Mouse (Mus musculus) mature B cell (primary cell): ENCODE data around the gene Sdsl.

ENCODE experiments used
- in situ Hi-C: fragments of 300-500 bp; cut with MboI; formaldehyde crosslinking; loops from 2 replicates; pipeline ENCODE4 v1.14.3; 2019

Gene Sdsl

DNA sequence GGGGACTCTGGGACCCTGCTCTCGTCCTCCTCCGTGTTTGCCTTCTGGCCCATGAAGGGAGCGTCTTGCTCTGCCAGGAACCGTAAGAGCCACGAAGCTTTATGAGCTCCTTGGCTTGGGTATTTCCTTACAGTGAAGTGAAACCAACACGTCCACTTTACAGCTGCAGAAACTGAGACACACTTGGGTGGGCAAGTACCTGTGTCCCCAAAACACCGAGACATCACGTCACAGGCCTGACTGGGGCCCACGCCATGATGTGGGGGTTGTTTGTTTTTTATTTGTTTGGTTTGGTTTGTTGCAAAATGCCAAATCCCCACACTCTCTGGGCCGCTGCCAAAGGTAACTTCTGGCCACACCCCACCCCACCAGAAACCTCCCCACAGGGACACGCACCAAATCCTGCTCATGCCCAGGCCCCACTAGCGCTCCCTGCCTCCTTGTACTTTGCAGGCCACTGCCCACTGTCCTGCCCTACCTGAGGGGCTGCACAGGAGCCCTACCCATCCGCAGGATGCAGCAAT lies 23.2 kb upstream of the Sdsl start:
- in situ Hi-C loops, result no loop called here

DNA sequence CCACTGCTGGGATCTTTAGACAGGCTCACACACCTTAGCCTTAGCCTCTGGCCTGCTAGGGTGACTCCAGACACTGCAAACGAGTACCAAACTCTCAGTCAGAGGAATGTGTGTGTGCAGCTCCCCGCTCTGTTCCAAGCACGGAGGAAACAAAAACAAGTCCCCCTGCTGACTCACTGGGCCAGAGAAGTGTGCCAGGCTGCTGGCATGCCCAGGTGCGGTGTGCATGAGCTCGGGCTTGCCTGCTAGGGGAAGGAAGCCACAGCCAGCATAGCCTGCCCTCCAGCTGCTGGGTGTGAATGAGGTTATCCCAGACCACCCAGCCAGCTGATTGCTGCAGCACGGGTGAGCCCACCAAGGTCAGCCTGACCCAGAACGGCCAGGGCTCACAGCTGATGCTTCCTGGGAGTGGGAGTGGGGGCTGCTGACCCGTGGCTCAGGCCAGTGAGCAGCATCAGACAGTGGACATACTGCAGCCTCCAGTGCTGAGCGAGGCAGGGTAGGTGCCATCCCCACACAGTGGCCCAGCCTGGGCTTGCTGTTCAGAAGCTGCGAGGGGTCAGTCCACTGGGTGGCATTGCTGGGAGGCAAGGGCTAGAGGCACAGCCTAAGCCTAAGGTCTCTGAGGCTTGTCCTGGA lies 22.6 kb upstream of the Sdsl start:
- in situ Hi-C loops, result no loop called here

DNA sequence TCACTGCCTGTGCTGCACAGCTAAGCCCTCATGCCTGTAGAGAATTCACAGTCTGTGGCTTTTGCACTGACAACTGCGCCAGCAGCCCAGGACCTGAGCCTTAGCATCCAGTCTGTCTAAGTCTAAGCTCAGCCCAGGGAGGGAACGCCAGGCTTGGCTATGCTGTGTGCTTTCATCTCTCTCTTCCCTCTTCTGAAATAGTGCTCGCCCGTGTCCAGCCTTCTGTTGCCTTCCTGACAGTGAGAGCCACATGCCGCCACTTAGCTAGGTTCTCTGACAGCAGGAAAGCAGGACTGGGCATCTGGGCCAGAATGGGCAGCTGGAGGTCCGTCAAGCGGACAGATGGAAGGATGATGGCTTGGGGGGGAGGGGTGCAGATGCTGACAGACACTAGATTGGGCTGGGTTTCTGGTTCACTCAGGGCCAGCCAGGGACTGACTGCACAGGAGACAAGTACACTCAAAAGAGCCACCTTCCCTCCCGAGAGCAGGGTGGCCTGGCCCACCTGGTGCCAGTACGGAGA lies 21.3 kb upstream of the Sdsl start:
- in situ Hi-C loops, result no loop called here

DNA sequence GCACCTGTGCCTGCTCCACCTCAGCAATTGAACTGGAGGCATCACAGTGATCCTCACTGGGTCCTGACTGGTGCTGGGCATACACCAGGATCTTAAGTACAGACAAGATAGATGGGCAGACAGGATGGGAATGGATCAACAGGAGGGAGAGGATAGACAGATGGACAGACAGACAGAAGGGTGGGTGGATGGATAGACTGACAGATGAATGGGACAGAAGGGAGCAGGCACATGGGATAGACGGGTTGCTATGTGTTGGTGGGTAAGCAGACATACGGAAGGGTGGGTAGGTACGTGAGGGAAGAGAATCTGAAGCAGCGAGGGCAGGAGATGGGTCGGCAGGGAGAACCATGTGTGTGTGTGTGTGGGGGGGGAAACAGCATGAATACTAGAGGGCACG lies 20.8 kb upstream of the Sdsl start:
- in situ Hi-C loops, result no loop called here

DNA sequence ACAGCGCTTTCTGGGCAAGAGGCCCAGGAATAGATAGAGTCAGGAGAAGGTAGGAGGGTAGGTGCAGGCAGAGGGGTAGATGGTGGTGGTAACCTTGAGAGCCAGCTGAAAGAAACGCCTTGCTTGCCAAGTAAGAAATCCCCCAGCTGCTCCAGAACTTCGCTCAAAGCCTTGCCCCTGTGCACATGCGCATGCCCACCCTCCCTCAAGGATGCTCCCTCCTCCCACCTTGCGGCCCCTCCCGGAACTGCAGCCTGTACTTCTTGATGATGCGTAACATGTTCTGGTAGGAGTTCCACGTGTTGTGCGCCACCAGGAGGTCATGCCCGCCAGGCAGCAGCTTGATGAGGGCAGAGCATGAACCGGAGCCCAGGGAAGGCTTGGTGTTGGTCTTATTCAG lies 19.8 kb upstream of the Sdsl start:
- in situ Hi-C loops, result no loop called here

DNA sequence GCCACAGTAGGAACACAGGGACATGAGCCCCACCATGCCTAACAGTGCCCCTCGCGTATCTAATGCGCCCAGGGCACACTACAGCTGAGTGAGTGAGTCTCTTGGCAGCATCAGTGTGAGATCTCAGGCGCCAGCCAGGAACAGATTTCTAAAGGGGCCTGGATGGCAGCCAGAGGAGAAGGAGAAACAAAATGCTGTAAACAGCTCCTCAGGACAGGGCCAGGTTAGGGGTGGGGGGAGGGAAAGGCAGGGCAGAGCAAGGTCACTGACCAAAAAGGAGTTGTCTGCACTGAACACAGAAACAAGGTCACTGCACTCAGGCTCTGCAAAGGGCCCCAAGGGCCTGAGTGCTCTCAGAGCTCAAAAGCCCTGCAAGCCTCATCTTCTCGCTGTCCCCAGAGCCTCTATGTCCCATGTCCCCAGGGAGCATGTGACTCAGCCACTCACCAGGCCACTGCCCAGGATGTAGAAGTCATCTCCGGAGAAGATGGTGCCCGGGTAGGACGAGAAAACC lies 18.1 kb upstream of the Sdsl start:
- in situ Hi-C loops, result no loop called here

DNA sequence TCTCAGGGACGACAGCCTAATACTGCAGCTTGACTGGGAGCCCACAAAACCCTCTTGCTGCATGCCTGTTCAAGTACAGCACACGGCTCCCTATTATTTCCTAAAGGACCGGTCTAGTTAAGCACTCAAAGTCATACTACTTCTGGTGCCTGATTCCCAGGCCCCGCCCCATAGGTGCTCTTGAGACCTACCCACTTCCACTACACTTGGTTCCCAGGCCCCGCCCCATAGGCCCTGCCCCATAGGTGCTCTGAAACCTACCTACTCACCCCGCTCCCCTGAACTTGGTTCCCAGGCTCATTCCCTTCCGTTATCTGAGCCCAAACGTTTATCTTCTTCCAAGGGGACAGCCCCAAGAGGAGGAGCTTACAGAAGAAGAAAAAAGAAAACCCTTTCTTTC lies 15.2 kb upstream of the Sdsl start:
- in situ Hi-C loops, result no loop called here

DNA sequence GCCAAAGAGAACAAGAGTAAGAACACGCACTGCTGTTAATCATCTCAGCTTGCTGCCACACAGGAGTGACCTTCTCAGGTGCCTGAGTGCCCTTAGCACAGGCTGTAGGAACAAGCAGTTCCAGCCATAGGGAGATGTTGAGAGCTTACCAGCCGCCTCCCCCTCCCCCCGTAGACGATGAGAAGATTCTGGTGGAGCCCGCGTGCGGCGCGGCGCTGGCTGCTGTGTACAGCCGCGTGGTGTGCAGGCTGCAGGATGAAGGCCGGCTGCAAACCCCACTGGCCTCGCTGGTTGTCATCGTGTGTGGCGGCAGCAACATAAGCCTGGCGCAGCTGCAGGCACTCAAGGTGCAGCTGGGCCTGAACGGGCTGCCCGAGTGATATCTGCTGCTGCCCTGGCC lies 10.8 kb upstream of the Sdsl start:
- in situ Hi-C loops, result no loop called here

DNA sequence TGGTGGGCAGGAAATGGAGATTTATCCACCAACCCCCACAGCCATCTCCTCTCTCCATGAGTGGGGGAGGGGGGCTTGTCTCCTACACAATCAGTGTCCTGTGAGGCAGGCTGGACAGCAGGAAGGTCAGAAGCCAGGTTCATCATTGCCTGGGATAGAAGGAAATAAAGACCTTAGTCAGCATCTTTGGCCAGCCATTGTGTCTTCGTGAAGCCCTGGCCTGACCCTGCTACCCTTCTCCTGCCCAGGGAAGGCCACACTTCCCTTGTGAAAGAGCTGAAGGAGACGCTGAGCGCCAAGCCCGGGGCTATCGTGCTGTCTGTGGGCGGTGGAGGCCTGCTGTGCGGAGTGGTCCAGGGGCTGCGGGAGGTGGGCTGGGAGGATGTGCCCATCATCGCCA lies 8.6 kb upstream of the Sdsl start:
- in situ Hi-C loops, result no loop called here

DNA sequence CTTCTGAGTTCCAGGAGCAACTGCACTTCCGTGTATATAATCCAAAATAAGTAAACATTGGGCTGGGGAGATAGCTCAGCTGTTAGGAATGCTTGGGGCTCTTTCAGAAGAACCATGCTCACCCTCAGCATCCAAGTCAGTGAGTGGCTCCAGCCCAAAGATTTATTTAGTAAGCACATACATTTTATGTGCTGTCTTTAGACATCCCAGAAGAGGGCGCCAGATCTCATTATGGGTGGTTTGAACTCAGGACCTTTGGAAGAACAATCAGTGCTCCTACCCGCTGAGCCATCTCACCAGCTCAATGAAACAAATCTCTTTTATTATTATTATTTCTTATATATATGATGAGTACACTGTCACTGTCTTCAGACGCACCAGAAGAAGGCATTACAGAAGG lies 6.9 kb upstream of the Sdsl start:
- in situ Hi-C loops, result no loop called here

DNA sequence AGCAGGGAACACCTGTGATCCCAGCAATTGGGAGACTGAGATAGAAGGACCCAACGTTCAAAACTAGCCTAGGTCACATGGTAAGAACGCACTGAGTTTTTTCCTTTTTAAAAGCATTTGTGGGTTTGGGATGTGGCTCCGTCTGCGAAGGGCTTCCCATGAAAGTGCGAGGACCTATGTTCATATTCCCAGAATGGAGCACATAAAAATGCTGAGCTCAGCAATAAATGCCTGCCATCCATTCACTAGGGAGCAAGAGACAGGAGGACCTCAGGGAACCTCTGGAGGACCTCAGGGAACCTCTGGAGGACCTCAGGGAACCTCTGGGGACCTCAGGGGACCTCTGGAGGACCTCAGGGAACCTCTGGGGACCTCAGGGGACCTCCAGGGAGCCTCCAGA lies 5.4 kb upstream of the Sdsl start:
- in situ Hi-C loops, result no loop called here

DNA sequence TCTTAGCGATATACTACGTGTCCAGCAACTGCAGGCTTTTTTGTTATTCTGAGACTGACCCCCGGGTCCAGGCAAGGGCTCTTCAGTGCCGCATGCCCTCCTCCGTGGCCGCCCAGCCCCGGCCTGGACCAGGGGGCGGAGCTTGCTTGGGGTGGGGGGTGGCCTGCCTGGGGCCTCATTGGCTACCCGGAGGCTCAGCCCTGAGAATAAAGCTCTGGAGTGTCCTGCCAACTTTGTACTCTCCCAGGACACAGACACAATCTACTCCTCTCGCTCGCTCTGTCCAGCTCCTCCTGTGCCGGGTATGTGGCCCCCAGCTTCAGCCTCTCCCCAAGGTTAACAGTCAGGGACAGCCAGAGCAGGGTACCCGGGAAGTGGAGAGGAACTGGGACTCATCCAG lies 3.7 kb upstream of the Sdsl start, which contains the start of gene Sds:
Gene Sds (plus strand): TSS at position 231 of the 400 bp plus-strand sequence.
- in situ Hi-C loops, result no loop called here

DNA sequence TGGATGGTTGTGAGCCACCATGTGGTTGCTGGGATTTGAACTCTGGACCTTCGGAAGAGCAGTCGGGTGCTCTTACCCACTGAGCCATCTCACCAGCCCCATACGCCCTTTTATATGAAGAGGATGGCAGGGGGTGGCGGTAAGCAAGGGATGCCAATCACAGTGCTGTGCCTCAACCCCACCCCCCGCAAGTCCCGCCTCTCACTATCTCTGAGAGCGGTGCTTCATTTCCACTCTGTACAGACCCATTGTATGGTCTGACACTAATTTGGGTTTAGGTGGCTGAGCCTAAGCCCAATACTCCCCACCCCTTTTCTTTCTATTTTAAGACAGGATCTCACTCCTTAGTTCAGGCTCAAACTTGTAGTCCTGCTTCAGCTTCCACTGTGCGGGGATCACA lies 3.3 kb upstream of the Sdsl start:
- in situ Hi-C loops, result no loop called here

DNA sequence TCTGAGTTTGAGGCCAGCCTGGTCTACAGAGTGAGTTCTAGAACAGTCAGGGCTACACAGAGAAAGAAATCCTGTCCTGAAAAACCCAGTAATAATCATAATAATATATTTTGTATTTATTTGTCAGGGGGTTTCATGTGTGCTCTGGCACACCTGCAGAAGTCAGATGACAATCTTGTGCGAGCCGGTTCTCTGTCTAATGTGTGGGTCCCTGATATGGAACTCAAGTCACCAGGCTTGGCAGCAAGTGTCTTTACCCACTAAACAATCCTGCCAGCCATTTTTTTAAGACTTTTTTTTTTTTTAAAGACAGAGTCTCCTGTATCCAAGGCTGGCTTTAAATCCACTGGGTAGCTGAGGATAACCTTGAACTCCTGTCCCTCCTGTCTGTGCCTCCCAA lies 751 bp upstream of the Sdsl start:
- in situ Hi-C loops, result no loop called here

DNA sequence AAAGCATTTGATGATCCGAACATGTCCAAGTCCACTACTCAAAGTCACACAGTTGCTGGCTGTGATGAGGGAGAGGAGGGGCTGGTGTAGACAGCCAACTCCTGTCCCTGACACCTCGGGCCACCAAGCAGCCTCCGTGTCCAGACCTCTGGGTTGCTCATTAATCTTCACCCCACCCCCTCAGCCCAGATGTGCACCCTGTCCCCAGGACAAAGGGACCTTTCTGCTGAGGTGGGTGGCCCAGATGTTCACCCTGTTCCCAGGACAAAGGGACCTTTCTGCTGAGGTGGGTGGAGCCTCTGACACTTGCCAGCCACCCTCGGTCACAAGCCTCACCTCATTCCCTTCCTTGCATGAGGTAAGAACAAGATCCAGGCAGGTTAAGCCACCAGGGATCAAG lies 1.1 kb downstream of the Sdsl start:
- in situ Hi-C loops, result no loop called here

DNA sequence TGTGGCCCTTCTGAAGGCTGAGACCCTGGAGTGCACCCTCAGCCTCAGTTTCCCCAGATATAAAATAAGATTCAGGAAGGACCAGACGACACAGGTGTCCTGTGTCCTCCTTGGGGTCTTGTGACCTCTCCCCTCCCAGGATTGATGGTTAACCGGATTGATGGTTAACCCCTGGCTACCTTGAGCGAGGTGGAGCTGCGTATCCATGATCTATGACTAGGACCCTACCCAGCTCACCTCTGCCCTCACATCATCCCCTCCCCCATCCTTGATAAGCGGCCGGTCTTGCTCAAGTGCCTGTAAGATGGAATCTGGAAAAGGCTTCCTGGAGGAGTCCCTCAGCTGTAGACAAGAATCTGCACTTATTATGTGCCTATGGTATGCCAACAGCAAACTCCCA lies 3.8 kb downstream of the Sdsl start:
- in situ Hi-C loops, result no loop called here

DNA sequence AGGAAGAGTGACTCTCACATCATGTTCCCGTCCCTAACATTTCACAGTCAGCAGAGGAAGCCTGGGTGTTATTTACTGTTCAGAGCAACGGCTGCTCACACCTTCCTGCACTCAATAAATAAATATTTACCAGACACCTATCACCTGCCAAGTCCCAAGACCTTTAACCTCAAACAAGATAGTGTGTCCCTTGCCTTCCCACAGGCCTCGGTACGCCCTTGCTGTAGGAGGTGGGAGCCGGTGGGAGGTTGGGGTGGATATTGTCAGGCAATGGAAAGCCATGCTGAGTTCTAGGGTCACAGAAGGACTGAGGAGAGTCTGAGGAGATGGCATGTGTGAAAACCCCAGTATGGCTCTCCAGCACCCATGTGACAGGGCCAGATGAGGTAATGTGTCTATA lies 4.3 kb downstream of the Sdsl start:
- in situ Hi-C loops, result no loop called here

DNA sequence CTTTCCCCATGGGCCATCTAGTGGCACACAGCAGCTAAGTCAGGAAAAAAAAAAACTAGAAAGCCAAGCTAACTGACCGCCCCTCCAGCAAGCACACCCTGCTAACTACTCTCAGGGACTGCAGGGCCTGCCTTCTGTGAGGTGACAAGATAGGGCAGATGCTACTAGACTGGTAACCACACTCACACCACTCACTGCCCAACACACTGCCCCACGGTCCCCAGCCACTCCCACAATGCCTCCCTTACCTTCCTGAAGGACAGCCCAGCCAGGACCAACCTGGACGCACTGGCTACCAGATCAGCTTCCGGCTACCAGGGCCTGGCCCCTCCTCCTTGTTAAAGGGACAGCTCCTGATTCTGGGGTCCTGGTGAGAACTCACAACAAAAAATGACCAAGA lies 5.6 kb downstream of the Sdsl start:
- in situ Hi-C loops, result no loop called here

DNA sequence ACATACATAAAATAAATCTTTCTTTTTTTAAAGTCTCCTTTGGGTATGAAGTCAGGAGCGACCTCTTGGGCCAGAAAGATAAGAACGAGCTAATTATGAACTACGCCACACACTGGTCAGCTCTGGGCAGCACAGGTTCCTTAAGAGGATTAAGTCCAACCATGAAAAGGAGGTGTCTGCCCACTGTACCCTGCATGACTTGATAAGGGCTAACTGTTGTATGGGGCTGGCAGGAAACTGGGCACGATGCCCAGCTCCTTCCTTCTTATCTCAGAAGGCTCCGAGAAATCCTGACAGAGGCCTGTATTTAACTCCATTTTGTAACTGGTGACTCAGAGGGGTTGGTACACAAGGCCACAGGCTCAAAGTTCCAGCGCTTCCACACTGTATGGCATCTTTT lies 6.8 kb downstream of the Sdsl start:
- in situ Hi-C loops, result no loop called here

DNA sequence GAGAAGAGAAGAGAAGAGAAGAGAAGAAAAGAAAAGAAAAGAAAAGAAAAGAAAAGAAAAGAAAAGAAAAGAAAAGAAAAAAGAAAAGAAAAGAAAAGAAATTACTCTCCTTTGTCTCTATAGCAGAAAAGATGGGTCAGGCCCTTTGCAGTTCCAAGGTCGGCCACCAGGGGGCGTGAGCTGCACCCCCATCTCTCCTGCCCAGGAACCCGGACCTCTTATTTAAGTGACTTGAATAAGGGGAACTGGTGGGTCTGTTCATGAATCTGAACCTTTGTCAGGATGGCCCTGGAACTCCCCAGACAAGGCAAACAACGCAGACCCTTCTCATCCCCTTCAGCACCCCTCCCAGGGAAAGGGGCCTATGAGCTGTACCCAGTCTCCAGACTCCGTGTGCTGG lies 7.5 kb downstream of the Sdsl start:
- in situ Hi-C loops, result no loop called here

DNA sequence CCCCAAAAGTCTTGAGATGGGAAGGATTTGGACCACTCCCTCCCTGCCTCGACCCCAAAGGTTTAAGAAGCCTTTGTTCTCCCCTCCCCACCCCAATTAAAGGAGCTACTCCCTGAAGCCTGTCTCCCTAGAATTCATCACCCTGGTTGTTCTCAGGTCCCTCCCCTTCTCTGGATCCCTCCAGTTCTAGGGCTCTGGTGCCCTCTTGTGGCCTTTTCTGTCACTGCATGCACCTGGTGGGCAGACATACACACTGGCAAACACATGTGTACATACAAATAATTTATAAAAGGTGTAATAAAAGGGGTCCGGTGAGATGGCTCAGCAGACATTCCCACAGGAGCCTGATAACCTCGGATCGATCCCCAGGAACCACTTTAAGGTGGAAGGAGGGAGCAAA lies 8.3 kb downstream of the Sdsl start:
- in situ Hi-C loops, result no loop called here

DNA sequence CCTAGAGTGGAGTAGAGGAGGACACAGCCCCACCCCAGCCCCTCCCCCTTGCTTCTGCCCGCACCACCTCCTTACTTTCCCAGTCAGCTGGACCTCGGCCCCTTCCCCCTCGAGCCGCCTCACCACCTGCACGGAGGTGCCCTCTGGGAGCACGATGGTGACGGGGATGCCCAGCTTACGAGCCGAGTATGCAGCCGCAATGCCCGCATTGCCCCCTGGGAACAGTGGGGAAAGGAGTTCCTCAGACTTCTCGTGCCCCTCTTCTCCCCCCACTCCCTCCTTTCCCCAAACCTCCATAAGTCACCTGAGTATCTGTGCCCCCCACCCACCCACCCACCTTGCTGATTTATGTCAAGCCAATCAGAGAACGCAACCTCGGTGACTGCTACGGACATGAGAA lies 10.7 kb downstream of the Sdsl start:
- in situ Hi-C loops, result no loop called here

DNA sequence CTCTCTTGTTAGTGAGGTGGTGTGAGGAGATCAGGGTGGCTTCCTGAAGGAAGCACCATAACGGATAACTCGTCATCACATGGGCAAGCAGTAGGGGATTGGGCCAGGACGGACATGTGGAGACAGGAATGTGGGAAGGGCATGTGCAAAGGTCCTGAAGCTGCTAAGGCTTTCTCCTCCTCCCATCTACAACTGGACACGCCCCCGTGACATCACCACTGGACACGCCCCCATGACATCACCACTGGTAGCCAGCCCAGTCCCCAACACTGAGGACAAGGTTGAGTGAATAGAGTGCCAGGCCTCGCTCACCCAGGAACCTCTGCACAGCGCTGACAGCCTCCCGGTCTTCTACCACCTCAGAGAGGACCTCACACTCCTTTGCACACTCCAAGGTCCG lies 13.5 kb downstream of the Sdsl start:
- in situ Hi-C loops, result no loop called here

DNA sequence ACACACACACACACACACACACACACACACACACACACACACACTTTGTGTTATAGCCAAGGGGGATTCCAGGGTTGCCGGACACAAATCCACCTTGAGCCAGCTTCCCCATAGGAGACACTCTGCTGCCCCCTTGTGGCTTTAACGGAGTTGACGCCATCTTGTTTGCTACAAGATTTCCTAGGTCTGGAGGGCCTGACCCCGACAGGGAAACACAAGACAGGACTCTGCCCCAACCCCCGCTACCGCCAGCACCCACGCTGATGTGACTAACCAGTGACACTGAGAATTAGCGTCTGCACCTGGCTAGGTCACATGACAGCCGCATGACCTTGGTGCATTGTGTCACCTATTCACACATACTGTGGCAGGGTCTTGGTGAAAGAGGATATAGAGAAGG lies 15.0 kb downstream of the Sdsl start:
- in situ Hi-C loops, result no loop called here
